Mouse (Mus musculus) liver, adult 2 months (tissue): Measurements from ENCODE around the gene Gipc2. TPM values are rescaled to one million over a fixed set of nuclear protein-coding genes. Genes with fewer than 3 reads are reported as not detected.
A peak's percentile ranks its signal among the peaks of the same experiment; 100 is the strongest.

Experiments
- DNase-seq: peaks from one replicate; pipeline ENCODE4 v3.0.0-alpha.2; 2011; ENCODE audit warnings: low read depth, low spot score; ENCODE audit errors: extremely low read depth
- H3K27ac ChIP-seq: fragments of 200-500 bp; replicated peaks from 2 replicates; pipeline ENCODE4 v1.5.1; 2012; ENCODE audit warnings: low read depth, mild to moderate bottlenecking, control low read depth, inconsistent platforms, low read length; ENCODE audit not compliant: insufficient read depth
- H3K27me3 ChIP-seq: fragments of 200-500 bp; 2 replicates; pipeline ENCODE4 v1.6.1; 2012; ENCODE audit warnings: mild to moderate bottlenecking, moderate library complexity, low read length, inconsistent platforms; ENCODE audit not compliant: control insufficient read depth, insufficient read depth
- H3K36me3 ChIP-seq: fragments of 200-500 bp; 2 replicates; pipeline ENCODE4 v1.6.1; 2012; ENCODE audit warnings: low read length, inconsistent platforms; ENCODE audit not compliant: control insufficient read depth, insufficient read depth
- H3K4me1 ChIP-seq: fragments of 200-500 bp; 2 replicates; pipeline ENCODE4 v1.6.1; 2011; ENCODE audit warnings: low read length; ENCODE audit not compliant: control insufficient read depth, insufficient read depth
- H3K4me3 ChIP-seq: fragments of 200-500 bp; 2 replicates; pipeline ENCODE4 v1.5.1; 2011; ENCODE audit warnings: low read depth, mild to moderate bottlenecking, control low read depth, low read length, moderate library complexity; ENCODE audit not compliant: insufficient read depth
- H3K79me2 ChIP-seq: fragments of 200-500 bp; 2 replicates; pipeline ENCODE4 v1.6.1; 2012; ENCODE audit warnings: inconsistent platforms, mild to moderate bottlenecking, low read length, moderate library complexity; ENCODE audit not compliant: control insufficient read depth, insufficient read depth
- H3K9ac ChIP-seq: fragments of 200-500 bp; 2 replicates; pipeline ENCODE4 v1.6.1; 2012; ENCODE audit warnings: low read depth, mild to moderate bottlenecking, control low read depth, inconsistent platforms, low read length
- CTCF ChIP-seq: fragments of 200-500 bp; IDR thresholded peaks from 2 replicates; pipeline ENCODE4 v1.5.1; 2011; ENCODE audit warnings: low read depth, low read length, control low read depth
- POLR2A ChIP-seq: fragments of 200-500 bp; IDR thresholded peaks from 2 replicates; pipeline ENCODE4 v1.6.1; 2011; ENCODE audit warnings: low read length, control low read depth; ENCODE audit not compliant: insufficient read depth; ENCODE audit errors: extremely low read depth
- WGBS: fragments of 180-500 bp; shearing (Covaris S2); methylation state at CpG from one replicate; pipeline ENCODE4 v1.1.7; 2018; 5-methylcytosine and 5-hydroxymethylcytosine counted together
- polyA plus RNA-seq: library from polyadenylated mRNA; depleted of rRNA; stranded (reverse); fragments of >200 nt; gene quantifications from 2 replicates; pipeline ENCODE4 v1.2.3, GENCODE M21; 2012
- total RNA-seq: library from RNA; depleted of rRNA; stranded (reverse); fragments of >200 nt; gene quantifications from 2 replicates; pipeline ENCODE4 v1.2.3, GENCODE M21; 2014

Gipc2 gene
- total and polyA plus RNA-seq, 2 experiments = 0.22 to 0.46 TPM

GRCm38 (mm10) chr3:152165351-152166098 lies 505 bp downstream of the Gipc2 start:
- Histone ChIP-seq H3K27me3 (peaks cover 6% of the 10 kb centered on the region; the same call in 1 of the 2 replicates), H3K4me3 (peak overlapping the region; percentile 82), H3K4me1 (peaks cover 8% of the 10 kb centered on the region; the same call in 1 of the 2 replicates), H3K36me3 (no peaks in the 10 kb centered on the region), H3K27ac (no peak overlapping the region), H3K79me2 (no peaks in the 10 kb centered on the region), H3K9ac (peak overlapping the region; percentile 74)
- no peak for TF ChIP-seq POLR2A
- no peak for TF ChIP-seq CTCF
- WGBS = 2% methylated on average over 53 of the region's 53 CpGs
- DNase-seq = no peak

- DNase-seq = no peak
- TF ChIP-seq CTCF (no peak), POLR2A (no peak)
- Histone ChIP-seq H3K9ac (no peak overlapping the region), H3K27me3 (peaks cover 6% of the 10 kb centered on the region; the same call in 1 of the 2 replicates), H3K79me2 (no peaks in the 10 kb centered on the region), H3K36me3 (no peaks in the 10 kb centered on the region), H3K4me1 (peaks cover 8% of the 10 kb centered on the region; the same call in 1 of the 2 replicates), H3K4me3 (no peak overlapping the region), H3K27ac (no peak overlapping the region)
- WGBS = 31% methylated on average over 9 of the region's 9 CpGs
Observed at GRCm38 (mm10) chr3:152165014-152165350, 1.0 kb downstream of the Gipc2 start.

DNA sequence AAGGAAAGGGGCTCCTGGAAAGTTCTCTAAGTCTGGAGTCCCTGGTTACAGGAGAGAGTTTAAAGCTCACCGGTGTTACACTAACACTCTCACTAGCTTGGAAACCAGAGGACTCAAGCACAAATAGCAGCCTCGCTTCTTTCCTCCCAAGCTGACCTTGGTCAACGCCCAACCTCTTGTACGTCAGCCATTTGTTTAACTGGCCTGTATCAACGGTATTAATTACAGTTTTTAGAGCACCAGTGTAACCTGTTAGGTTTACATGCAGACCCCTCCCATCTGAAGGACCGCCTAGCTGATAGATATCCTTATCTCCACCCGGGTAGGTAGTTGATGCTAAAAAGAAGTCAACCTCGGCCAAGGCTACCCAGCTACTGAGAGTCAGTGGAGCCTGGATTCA lies 2.7 kb downstream of the Gipc2 start:
- no peak for DNase-seq
- Histone ChIP-seq H3K4me1 (peaks cover 8% of the 10 kb centered on the region; the same call in 1 of the 2 replicates), H3K79me2 (no peaks in the 10 kb centered on the region), H3K27me3 (peaks cover 6% of the 10 kb centered on the region; the same call in 1 of the 2 replicates), H3K9ac (no peak overlapping the region), H3K4me3 (no peak overlapping the region), H3K36me3 (no peaks in the 10 kb centered on the region), H3K27ac (no peak overlapping the region)
- TF ChIP-seq POLR2A (no peak), CTCF (no peak)
- 86% methylated on average over 8 of the region's 8 CpGs for WGBS

- DNase-seq = no peak
- no peak overlapping the region for H3K4me3 ChIP-seq
- 84% methylated on average over 4 of the region's 4 CpGs for WGBS
Observed at GRCm38 (mm10) chr3:152160607-152161006, 5.4 kb downstream of the Gipc2 start.

DNA sequence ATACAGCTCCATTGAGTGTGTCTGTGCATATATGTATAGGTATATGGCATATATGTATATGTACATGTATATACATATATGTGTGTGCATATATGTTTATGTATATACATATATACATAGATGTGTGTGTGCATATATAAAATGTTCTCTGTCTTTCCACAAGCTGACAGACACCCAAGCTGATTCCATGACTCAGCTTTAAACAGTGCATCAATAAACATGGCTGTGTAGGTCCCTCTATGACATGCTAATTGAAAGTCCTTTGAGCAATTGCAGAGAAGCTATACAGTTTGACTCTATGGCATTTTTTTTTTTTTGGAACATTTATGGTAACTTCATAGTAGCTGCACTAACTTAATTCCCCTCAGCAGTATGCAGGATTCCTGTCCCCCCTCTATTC lies 6.7 kb downstream of the Gipc2 start:
- no peak overlapping the region for H3K9ac ChIP-seq
- no peak overlapping the region for H3K4me3 ChIP-seq
- DNase-seq = no peak
- no peaks in the 10 kb centered on the region for H3K27me3 ChIP-seq
- no peaks in the 10 kb centered on the region for H3K79me2 ChIP-seq
- TF ChIP-seq POLR2A (no peak), CTCF (no peak)
- no peak overlapping the region for H3K27ac ChIP-seq
- H3K36me3 ChIP-seq = no peaks in the 10 kb centered on the region
- no peaks in the 10 kb centered on the region for H3K4me1 ChIP-seq

More at GRCm38 (mm10) chr3:152160607-152161006, 5.4 kb downstream of the Gipc2 start:
- no peak for TF ChIP-seq CTCF
- no peak for TF ChIP-seq POLR2A
- H3K27me3 ChIP-seq = peaks cover 2% of the 10 kb centered on the region; the same call in 1 of the 2 replicates
- H3K9ac ChIP-seq = no peak overlapping the region
- no peak overlapping the region for H3K27ac ChIP-seq
- no peaks in the 10 kb centered on the region for H3K36me3 ChIP-seq
- no peaks in the 10 kb centered on the region for H3K79me2 ChIP-seq
- peaks cover 4% of the 10 kb centered on the region; the same call in 1 of the 2 replicates for H3K4me1 ChIP-seq
